Mouse (Mus musculus): ENCODE results near the gene Zscan10.

GRCm38 (mm10) chr17:23609612-23610011, 9.0 kb downstream of the Zscan10 start:
- TF ChIP-seq CTCF (IDR thresholded peaks at IDR 0.05; ENCODE audit: low read depth) (no peak), EP300 (IDR thresholded peaks at IDR 0.05; ENCODE audit: low read depth) (no peak)

Data from liver, embryonic 14.5 days (tissue).